ENCODE assay signal across 34 mouse cellular contexts in the genomic region with DNA sequence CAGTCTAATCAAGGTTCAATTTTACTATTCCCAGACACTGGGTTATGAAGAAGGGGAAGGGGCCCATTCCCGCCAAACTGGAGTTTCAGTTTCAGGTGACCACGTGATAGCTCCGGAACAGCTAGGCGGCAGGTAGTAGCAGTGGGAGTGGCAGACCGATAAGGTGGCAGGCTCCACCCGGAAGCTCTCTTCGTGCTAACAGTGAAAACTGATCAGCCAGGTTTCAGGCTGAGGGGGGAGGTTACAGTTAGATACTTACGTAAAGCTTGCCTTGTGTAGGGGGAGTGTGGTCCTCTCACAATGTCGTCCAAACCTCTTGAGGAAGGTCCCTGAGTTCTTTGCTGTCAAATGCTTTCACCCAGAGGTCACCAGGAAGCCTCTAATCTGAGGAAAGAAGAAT. TPM values are rescaled to one million over a fixed set of nuclear protein-coding genes. Genes with fewer than 3 reads are reported as not detected.
DNase-seq lines count a peak whose midpoint lies in the region; ATAC-seq and TF ChIP-seq lines count a peak whose summit lies in the region.
"Had no signal": no experiment of that assay in that cellular context is flagged by ENCODE, and none has a peak within 500 bp of the region (broad histone marks: within the 10 kb centered on the region; RNA-seq: fewer than 3 reads in every experiment).

No protein-coding gene starts in this region.

- peak; percentile 91 for ATAC-seq in intestine, postnatal 0 days
- ATAC-seq in liver, embryonic 11.5 days (replicated peaks; ENCODE audit: low FRiP score): no peak
- ATAC-seq: forebrain, embryonic 15.5 days; hindbrain, embryonic 16.5 days; liver, embryonic 12.5 days; liver, postnatal 0 days; midbrain, embryonic 15.5 days had no signal

- H3K9ac ChIP-seq in intestine, postnatal 0 days (ENCODE audit: low read depth, low read length): no peak overlapping the region
- H3K9ac ChIP-seq in liver, embryonic 11.5 days (ENCODE audit: low read depth, low read length): no peak overlapping the region
- H3K9ac ChIP-seq: embryonic facial prominence, embryonic 12.5 days; forebrain, embryonic 15.5 days; heart, embryonic 13.5 days; limb, embryonic 12.5 days; liver, embryonic 12.5 days; liver, postnatal 0 days; midbrain, embryonic 15.5 days; neural tube, embryonic 15.5 days had no signal

- H3K4me1 ChIP-seq in intestine, postnatal 0 days (replicated peaks; ENCODE audit: control insufficient read depth, insufficient read depth, low read length): no peaks in the 10 kb centered on the region
- no peaks in the 10 kb centered on the region for H3K4me1 ChIP-seq in liver, embryonic 11.5 days (replicated peaks; ENCODE audit: control insufficient read depth, insufficient read depth, low read length)
- H3K4me1 ChIP-seq: embryonic facial prominence, embryonic 12.5 days; forebrain, embryonic 10.5 days; forebrain, embryonic 15.5 days; heart, embryonic 13.5 days; hindbrain, embryonic 10.5 days; limb, embryonic 12.5 days; liver, embryonic 12.5 days; midbrain, embryonic 15.5 days; neural tube, embryonic 15.5 days had no signal

- H3K4me2 ChIP-seq in intestine, postnatal 0 days (replicated peaks; ENCODE audit: low read depth): peak overlapping the region; percentile 43; the same call in 1 of the 2 replicates
- no peak overlapping the region for H3K4me2 ChIP-seq in liver, embryonic 11.5 days
- H3K4me2 ChIP-seq: embryonic facial prominence, embryonic 12.5 days; forebrain, embryonic 15.5 days; heart, embryonic 13.5 days; limb, embryonic 12.5 days; liver, embryonic 12.5 days; midbrain, embryonic 15.5 days; neural tube, embryonic 15.5 days had no signal

- 28% methylated on average over 9 of the region's 9 CpGs for WGBS in intestine, postnatal 0 days
- 56% methylated on average over 9 of the region's 9 CpGs for WGBS in liver, embryonic 11.5 days

- intact Hi-C loops in left cerebral cortex, postnatal 25 days (cut with DNase I): no loop called here

- no peak overlapping the region for H3K4me3 ChIP-seq in intestine, postnatal 0 days (ENCODE audit: low read depth, low read length)
- no peak overlapping the region for H3K4me3 ChIP-seq in liver, embryonic 11.5 days (ENCODE audit: low read depth, low read length)
- H3K4me3 ChIP-seq: embryonic facial prominence, embryonic 12.5 days; forebrain, embryonic 10.5 days; forebrain, embryonic 15.5 days; heart, adult 2 months; heart, embryonic 13.5 days; hindbrain, embryonic 10.5 days; limb, embryonic 12.5 days; liver, embryonic 12.5 days; midbrain, embryonic 15.5 days; neural tube, embryonic 15.5 days had no signal

- no peaks in the 10 kb centered on the region for H3K9me3 ChIP-seq in intestine, postnatal 0 days (ENCODE audit: control insufficient read depth)
- H3K9me3 ChIP-seq in liver, embryonic 11.5 days (ENCODE audit: control insufficient read depth, low read length): no peaks in the 10 kb centered on the region
- H3K9me3 ChIP-seq: embryonic facial prominence, embryonic 12.5 days; forebrain, embryonic 10.5 days; forebrain, embryonic 15.5 days; G1E; hindbrain, embryonic 10.5 days; limb, embryonic 12.5 days; liver, embryonic 12.5 days; midbrain, embryonic 15.5 days; neural tube, embryonic 15.5 days had no signal

- no peaks in the 10 kb centered on the region for H3K36me3 ChIP-seq in intestine, postnatal 0 days (ENCODE audit: control insufficient read depth, insufficient read depth)
- H3K36me3 ChIP-seq in liver, embryonic 11.5 days (ENCODE audit: control insufficient read depth, insufficient read depth, low read length): no peaks in the 10 kb centered on the region
- H3K36me3 ChIP-seq: embryonic facial prominence, embryonic 12.5 days; forebrain, embryonic 10.5 days; forebrain, embryonic 15.5 days; G1E; hindbrain, embryonic 10.5 days; limb, embryonic 12.5 days; liver, embryonic 12.5 days; midbrain, embryonic 15.5 days; neural tube, embryonic 15.5 days had no signal

- H3K27ac ChIP-seq in intestine, postnatal 0 days (ENCODE audit: low read depth, low read length): peak overlapping the region; percentile 8; the same call in 1 of the 2 replicates
- H3K27ac ChIP-seq in liver, embryonic 11.5 days (ENCODE audit: low read depth, low read length): no peak overlapping the region
- H3K27ac ChIP-seq: embryonic facial prominence, embryonic 12.5 days; forebrain, embryonic 10.5 days; forebrain, embryonic 15.5 days; heart, adult 2 months; heart, embryonic 13.5 days; hindbrain, embryonic 10.5 days; limb, embryonic 12.5 days; liver, embryonic 12.5 days; midbrain, embryonic 15.5 days; neural tube, embryonic 15.5 days had no signal

- no peak for TF ChIP-seq CTCF in intestine, postnatal 0 days (IDR thresholded peaks at IDR 0.05; ENCODE audit: low read depth)

- peak; percentile 7 for DNase-seq in lung, postnatal 36 days
- no peak for DNase-seq in lung, postnatal 25 days (ENCODE audit: low spot score)
- peak; percentile 21 for DNase-seq in ZHBTc4 (ENCODE audit: low read depth, low spot score)
- DNase-seq in liver, embryonic 11.5 days (ENCODE audit: low spot score): no peak
- no peak for DNase-seq in right cerebral cortex, adult 2 months (ENCODE audit: low spot score in 2 of 2)
- no peak for DNase-seq in left cerebral cortex, postnatal 25 days (ENCODE audit: low spot score in 2 of 2)
- DNase-seq: adrenal gland, postnatal 14 days; B cell, adult 2 months; cerebellum, adult 11 months; cerebellum, adult 9-10 months; cerebellum, postnatal 36 days; embryo, embryonic 11 days; heart, adult 2 months; heart, postnatal 10 days; kidney, adult 11 months; kidney, postnatal 14 days; liver, postnatal 0 days; retina, postnatal 1 day; right cerebral cortex, postnatal 25 days; spleen, adult 18-20 months; thymus, postnatal 14 days had no signal

- no peaks in the 10 kb centered on the region for H3K27me3 ChIP-seq in intestine, postnatal 0 days (replicated peaks; ENCODE audit: control insufficient read depth, insufficient read depth, low read length)
- H3K27me3 ChIP-seq in liver, embryonic 11.5 days (replicated peaks; ENCODE audit: control insufficient read depth, insufficient read depth, low read length): no peaks in the 10 kb centered on the region
- H3K27me3 ChIP-seq: embryonic facial prominence, embryonic 12.5 days; forebrain, embryonic 15.5 days; heart, embryonic 13.5 days; limb, embryonic 12.5 days; liver, embryonic 12.5 days; midbrain, embryonic 15.5 days; neural tube, embryonic 15.5 days had no signal

RNA-seq across cellular contexts. Expression of gene Gm7879, which starts 3.7 kb away (rescaled TPM):
- 0.47 and 0.61 TPM in 2 replicates for polyA plus RNA-seq in intestine, postnatal 0 days (2015; fragmentation: Nextera tagmentation; extraction: Ambion mirVana)
- polyA plus RNA-seq in liver, embryonic 11.5 days (2014; fragmentation: Nextera tagmentation; extraction: Ambion mirVana): not detected in 2 replicates
- 10 to 100 TPM in 1 of 2 experiments, 1 to 10 TPM in 1; 6.8 to 11.1 TPM for total RNA-seq in left cerebral cortex, postnatal 25 days (2021)
- polyA plus RNA-seq: G1E; hindbrain, embryonic 10.5 days; hindbrain, embryonic 16.5 days; kidney, embryonic 14.5 days had no signal

RNA-seq across cellular contexts. Expression of gene Cd38, which starts 40.9 kb away (rescaled TPM):
- polyA plus RNA-seq in intestine, postnatal 0 days (2015; fragmentation: Nextera tagmentation; extraction: Ambion mirVana): 9.5 and 10.9 TPM in 2 replicates
- 22.0 and 25.0 TPM in 2 replicates for polyA plus RNA-seq in liver, embryonic 11.5 days (2014; fragmentation: Nextera tagmentation; extraction: Ambion mirVana)
- 1 to 10 TPM; 2.1 to 2.5 TPM for total RNA-seq in left cerebral cortex, postnatal 25 days (2021)
- polyA plus RNA-seq: G1E had no signal

Comparison
In these comparisons a context has a peak if more than half of its experiments do, and no peak if none do; other contexts are left out.
1. DNase-seq: peak in lung, postnatal 36 days (single experiment) and ZHBTc4 (single experiment); none in lung, postnatal 25 days (single experiment), liver, embryonic 11.5 days (single experiment), right cerebral cortex, adult 2 months (0 of 2) and left cerebral cortex, postnatal 25 days (0 of 2).